Mouse (Mus musculus) small intestine, adult 2 months (tissue): ENCODE data around the gene Parva. TPM values are rescaled to one million over a fixed set of nuclear protein-coding genes. Genes with fewer than 3 reads are reported as not detected.

ENCODE experiments used
- H3K27ac ChIP-seq: fragments of 200-500 bp; 2 replicates; pipeline ENCODE4 v1.5.1; 2012; ENCODE audit warnings: low read depth, low read length, control low read depth, inconsistent platforms; ENCODE audit not compliant: insufficient read depth
- H3K27me3 ChIP-seq: fragments of 200-500 bp; 2 replicates; pipeline ENCODE4 v1.6.1; 2012; ENCODE audit warnings: mild to moderate bottlenecking, moderate library complexity, low read length, inconsistent platforms; ENCODE audit not compliant: control insufficient read depth, insufficient read depth
- H3K36me3 ChIP-seq: fragments of 200-500 bp; 2 replicates; pipeline ENCODE4 v1.6.1; 2012; ENCODE audit warnings: mild to moderate bottlenecking, low read length, control low read depth, inconsistent platforms; ENCODE audit not compliant: control insufficient read depth, insufficient read depth
- H3K4me1 ChIP-seq: fragments of 200-500 bp; 2 replicates; pipeline ENCODE4 v1.6.1; 2012; ENCODE audit warnings: low read length, inconsistent platforms, mixed read lengths; ENCODE audit not compliant: control insufficient read depth, insufficient read depth, insufficient read length
- H3K4me3 ChIP-seq: fragments of 200-500 bp; 2 replicates; pipeline ENCODE4 v1.5.1; 2012; ENCODE audit warnings: low read depth, mild to moderate bottlenecking, control low read depth, inconsistent platforms, low read length, moderate library complexity
- CTCF ChIP-seq: fragments of 200-500 bp; IDR thresholded peaks from 2 replicates; pipeline ENCODE4 v1.5.1; 2012; ENCODE audit warnings: low read depth, mild to moderate bottlenecking, control low read depth, inconsistent platforms, low read length, moderate library complexity, mixed read lengths; ENCODE audit not compliant: insufficient replicate concordance, insufficient read length; ENCODE audit errors: extremely low read depth
- POLR2A ChIP-seq: fragments of 200-500 bp; IDR thresholded peaks from 2 replicates; pipeline ENCODE4 v1.6.1; 2012; ENCODE audit warnings: low read depth, mild to moderate bottlenecking, control low read depth, inconsistent platforms, low read length, moderate library complexity
- WGBS: fragments of 180-500 bp; shearing (Covaris S2); methylation state at CpG from one replicate; pipeline ENCODE4 v1.1.7; 2018; 5-methylcytosine and 5-hydroxymethylcytosine counted together
- polyA plus RNA-seq: library from polyadenylated mRNA; depleted of rRNA; stranded (reverse); fragments of >200 nt; gene quantifications from 2 replicates; pipeline ENCODE4 v1.2.3, GENCODE M21; 2012

Gene Parva
- polyA plus RNA-seq, 1 experiment = 13.6 TPM

DNA sequence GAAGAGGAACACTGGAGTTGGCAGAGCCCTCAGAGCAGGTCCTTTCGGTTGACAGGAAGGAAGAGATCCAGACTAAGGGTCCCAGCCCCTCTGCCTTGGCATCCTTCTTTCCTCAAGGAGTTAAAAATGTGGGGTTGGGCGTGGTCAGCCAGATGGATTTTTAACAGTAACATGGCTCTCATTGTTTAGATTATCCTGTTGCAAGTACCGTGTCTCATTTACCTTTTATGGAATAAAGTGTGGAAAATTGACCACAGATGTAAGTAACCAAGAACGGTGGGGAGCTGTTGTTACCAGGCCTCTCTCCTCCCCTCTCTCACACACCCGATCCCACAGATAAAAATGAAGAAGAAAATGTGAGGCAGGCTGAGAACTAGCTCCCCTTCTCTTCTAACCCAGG is 75.5 kb downstream of the Parva start:
- 69% methylated on average over 5 of the region's 5 CpGs for WGBS
- peaks cover 11% of the 10 kb centered on the region; the same call in 1 of the 2 replicates for H3K4me1 ChIP-seq
- TF ChIP-seq POLR2A (no peak), CTCF (no peak)
- H3K27me3 ChIP-seq = no peaks in the 10 kb centered on the region
- H3K4me3 ChIP-seq = no peak overlapping the region
- H3K36me3 ChIP-seq = no peaks in the 10 kb centered on the region
- no peak overlapping the region; the same call in 1 of the 2 replicates for H3K27ac ChIP-seq

DNA sequence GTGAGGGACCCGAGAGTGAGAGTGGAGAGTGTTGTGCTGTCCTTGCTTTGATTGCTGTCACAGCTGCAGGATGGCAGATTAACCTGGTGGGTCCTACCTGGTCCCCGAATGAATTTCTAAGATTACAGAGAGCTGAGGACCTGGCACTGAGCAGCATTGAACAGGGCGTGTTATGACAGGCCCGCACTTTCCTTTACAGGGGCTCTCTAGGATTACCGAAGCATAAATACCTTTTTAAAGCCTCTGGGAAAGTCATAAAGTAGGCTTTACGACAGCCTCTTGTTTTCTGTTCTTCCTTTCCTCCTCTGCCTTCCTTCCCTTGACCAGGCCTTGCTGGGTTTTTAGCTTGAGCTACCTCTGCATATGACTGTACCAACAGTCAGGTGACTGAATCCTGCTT is 76.1 kb downstream of the Parva start:
- peaks cover 11% of the 10 kb centered on the region; the same call in 1 of the 2 replicates for H3K4me1 ChIP-seq
- 39% methylated on average over 6 of the region's 6 CpGs for WGBS
- no peaks in the 10 kb centered on the region for H3K27me3 ChIP-seq
- H3K27ac ChIP-seq = peak overlapping the region; percentile 32; the same call in 1 of the 2 replicates
- H3K4me3 ChIP-seq = no peak overlapping the region
- TF ChIP-seq POLR2A = no peak
- no peak for TF ChIP-seq CTCF
- no peaks in the 10 kb centered on the region for H3K36me3 ChIP-seq

DNA sequence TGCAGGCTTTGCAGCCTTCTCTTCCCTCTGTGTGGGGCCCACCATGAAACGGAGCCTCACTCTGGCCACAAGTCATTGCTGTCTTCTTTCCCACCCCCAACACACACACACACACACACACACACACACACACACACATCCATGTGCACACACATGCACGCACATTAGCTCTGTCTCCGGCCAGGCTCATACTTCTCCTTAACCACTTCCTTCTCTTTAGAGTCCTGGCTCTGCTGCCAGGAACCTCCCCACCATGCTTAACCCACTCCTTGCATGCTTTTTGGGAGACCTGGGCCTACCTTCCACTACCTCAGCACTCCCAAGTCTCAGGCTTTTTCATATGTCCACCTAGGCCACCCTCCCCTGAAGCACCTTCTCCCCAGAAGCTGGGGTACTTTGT is 76.6 kb downstream of the Parva start:
- WGBS = 53% methylated on average over 3 of the region's 3 CpGs

DNA sequence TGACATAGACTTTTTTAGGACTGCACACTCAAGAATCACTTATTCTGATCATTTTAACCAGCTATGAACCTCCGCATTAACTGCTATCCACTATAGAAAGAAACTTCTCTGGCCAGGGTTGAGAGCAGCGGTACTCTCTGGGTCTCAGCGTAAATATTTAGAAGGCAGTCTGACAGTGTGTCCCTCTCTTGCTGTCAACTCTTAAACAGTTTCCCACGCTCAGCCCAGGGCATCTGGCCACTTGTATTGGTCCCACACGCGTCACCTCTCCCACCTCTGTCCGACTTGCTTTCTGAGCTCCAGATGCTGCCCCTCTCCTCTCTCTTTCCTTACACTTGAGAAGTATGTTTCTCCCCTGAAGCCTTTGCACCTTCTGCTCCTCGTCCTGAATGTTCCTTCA is 81.8 kb downstream of the Parva start:
- WGBS = 80% methylated on average over 8 of the region's 8 CpGs
- no peak for TF ChIP-seq POLR2A
- no peak for TF ChIP-seq CTCF
- Histone ChIP-seq H3K27ac (no peak overlapping the region), H3K36me3 (no peaks in the 10 kb centered on the region), H3K4me1 (peaks cover 2% of the 10 kb centered on the region; the same call in 1 of the 2 replicates), H3K27me3 (no peaks in the 10 kb centered on the region), H3K4me3 (no peak overlapping the region)

More for the DNA sequence above, 76.6 kb downstream of the Parva start:
- H3K4me1 ChIP-seq = peaks cover 11% of the 10 kb centered on the region; the same call in 1 of the 2 replicates
- H3K27ac ChIP-seq = no peak overlapping the region
- H3K36me3 ChIP-seq = no peaks in the 10 kb centered on the region
- no peaks in the 10 kb centered on the region for H3K27me3 ChIP-seq
- no peak overlapping the region for H3K4me3 ChIP-seq
- TF ChIP-seq CTCF = no peak
- TF ChIP-seq POLR2A = no peak

DNA sequence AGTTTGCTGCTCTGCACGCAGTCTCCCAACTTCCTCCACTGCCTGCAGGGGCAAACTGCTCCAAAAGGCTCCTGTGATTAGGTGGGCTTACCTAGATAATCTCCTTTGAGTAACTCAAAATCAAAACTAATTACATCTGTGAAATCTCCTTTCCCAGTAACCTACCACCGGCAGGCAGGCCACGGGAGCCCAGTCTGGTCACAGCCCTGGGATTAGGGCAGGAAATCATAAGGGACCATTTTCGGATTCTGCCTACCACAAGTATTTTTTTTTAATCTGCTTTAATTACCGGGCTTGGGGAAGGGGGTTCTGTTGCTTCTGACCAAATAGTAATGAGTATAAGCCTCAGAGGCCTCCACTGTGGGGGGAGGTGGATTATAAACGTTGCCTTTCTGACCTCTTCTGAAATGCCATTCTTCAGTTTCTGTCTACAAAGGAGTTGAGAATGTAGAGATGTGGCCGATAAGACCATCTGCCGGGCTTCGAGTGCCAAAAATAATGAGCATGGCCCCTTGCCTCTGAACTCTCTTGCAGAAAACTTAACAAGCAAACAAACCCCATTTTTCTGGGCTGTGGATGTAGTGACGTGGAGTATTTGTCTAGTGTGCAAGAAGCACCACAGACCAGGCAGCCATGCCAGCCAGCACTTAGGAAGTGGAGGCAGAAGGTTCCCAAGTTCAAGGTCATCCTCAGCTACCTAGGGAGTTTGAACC is 83.2 kb downstream of the Parva start:
- no peaks in the 10 kb centered on the region for H3K36me3 ChIP-seq
- no peak for TF ChIP-seq CTCF
- TF ChIP-seq POLR2A = no peak
- H3K27ac ChIP-seq = no peak overlapping the region
- WGBS = 71% methylated on average over 10 of the region's 10 CpGs
- H3K4me1 ChIP-seq = peaks cover 7% of the 10 kb centered on the region; the same call in 1 of the 2 replicates
- H3K4me3 ChIP-seq = no peak overlapping the region
- H3K27me3 ChIP-seq = no peaks in the 10 kb centered on the region

DNA sequence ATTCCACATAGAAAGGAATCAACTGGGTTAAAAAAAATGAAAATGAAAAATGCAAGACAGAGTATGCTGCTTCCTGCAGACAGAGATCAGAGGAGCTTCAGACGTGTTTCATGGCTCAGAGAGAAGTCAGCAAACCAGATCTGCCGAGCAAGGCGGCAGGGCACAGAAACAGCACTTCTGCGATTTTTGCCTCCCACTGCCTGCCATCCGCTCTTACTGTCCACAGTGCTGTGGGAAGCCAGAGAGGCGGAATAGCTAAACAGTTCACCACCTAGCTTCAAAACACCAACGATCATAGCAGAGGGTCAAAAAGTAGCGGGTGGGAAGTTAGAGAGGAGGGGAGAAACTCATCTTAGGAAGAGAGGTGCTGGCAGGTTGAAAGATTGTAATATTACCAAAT is 84.0 kb downstream of the Parva start:
- WGBS = 85% methylated on average over 8 of the region's 8 CpGs
- no peak overlapping the region for H3K27ac ChIP-seq
- TF ChIP-seq CTCF (no peak), POLR2A (no peak)
- H3K27me3 ChIP-seq = no peaks in the 10 kb centered on the region
- no peaks in the 10 kb centered on the region for H3K36me3 ChIP-seq
- H3K4me1 ChIP-seq = peaks cover 7% of the 10 kb centered on the region; the same call in 1 of the 2 replicates
- no peak overlapping the region for H3K4me3 ChIP-seq

DNA sequence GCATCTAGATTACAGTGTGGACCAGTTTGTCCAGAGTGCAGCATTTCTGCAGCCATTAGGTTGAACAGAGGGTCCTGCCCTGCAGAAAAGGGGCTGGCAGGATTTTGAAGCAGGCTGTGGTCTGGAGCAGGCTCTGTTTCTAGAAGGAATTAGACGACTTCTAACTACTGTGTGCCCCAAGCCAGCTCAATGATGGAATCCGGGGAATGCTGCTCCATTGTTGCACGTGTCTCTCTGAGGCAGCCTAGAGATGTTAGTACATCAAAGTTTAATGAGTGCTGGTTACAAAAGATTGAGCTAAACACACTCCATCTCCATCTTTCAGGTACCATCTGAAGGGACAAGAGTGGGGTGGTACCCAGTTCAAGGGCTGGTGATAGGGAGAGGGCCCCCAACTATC is 85.0 kb downstream of the Parva start:
- peaks cover 7% of the 10 kb centered on the region; the same call in 1 of the 2 replicates for H3K4me1 ChIP-seq
- TF ChIP-seq CTCF (no peak), POLR2A (no peak)
- no peaks in the 10 kb centered on the region for H3K27me3 ChIP-seq
- H3K36me3 ChIP-seq = no peaks in the 10 kb centered on the region
- WGBS = 75% methylated on average over 3 of the region's 3 CpGs
- H3K4me3 ChIP-seq = no peak overlapping the region
- no peak overlapping the region for H3K27ac ChIP-seq
